Mouse (Mus musculus): ENCODE measurements at regions not wholly inside any gene's neighbourhood (a gene's known extent, or its start where the extent isn't known, plus 50 kb on each side); places are given as distances from the start of the nearest gene placed in this dataset.

DNA sequence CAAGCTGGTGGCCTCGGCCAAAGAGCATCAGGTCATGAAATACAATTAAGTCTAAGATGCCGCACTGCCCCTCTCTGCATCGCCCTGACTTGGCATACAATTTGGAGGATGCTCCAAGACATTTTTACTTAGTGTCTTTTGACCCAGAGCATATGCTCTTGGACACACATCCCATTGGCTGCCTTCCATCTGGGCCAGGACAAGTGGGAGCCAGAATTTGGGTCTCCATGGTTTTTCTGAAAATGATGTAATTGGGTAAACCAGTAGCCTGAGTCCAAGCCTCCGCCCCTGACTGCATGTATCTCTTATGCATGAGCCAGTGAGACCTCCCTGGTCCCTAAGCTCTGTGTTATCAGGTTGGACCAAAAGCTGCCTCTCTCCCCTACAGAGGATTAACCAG lies 117.1 kb upstream of the Rpl38 start:
- no peak for DNase-seq (ENCODE audit: low read depth, low spot score)

- no peak for DNase-seq (ENCODE audit: low read depth, low spot score)
Measured at GRCm38 (mm10) chr11:114548658-114549057, 119.7 kb upstream of the Rpl38 start.

DNA sequence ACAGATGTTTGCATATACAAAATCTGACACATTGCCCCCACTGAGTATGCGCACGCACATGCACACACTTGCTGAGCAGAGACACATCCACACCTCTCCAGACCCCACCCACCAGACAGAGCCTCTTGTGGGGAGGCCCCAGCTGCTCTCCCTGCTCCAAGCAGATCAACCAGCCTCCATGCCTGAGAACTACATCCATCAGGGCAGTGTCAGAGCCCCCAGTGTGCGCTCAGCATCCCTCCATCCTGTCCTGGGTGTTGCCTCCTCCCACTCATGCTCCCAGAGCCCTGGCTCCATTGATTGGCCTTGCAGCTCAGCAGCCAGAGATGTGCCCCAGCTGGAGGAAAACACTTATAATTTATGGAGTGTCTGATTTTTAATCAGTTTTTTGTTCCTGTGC lies 124.1 kb upstream of the Rpl38 start:
- no peak for DNase-seq (ENCODE audit: low read depth, low spot score)

DNA sequence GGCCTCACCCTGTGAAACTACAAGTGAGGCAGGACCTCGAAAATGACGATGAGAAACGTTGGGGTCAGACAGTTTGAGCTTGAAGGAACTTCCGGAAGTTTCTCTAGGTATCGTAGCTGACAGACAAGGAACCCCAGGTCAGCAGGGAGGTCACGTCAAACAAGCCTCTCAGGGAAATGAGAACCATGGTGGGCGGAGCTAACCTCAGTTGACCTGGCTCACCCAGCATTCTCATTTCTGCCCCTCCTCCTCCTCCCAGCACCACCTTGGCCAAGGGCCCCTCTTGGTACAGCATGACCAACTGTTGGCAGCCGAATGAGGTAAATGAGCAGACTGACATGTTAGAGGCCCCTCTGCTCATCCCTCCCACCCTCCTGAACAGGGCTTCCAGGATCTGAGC lies 126.2 kb upstream of the Rpl38 start:
- no peak for DNase-seq (ENCODE audit: low read depth, low spot score)

DNA sequence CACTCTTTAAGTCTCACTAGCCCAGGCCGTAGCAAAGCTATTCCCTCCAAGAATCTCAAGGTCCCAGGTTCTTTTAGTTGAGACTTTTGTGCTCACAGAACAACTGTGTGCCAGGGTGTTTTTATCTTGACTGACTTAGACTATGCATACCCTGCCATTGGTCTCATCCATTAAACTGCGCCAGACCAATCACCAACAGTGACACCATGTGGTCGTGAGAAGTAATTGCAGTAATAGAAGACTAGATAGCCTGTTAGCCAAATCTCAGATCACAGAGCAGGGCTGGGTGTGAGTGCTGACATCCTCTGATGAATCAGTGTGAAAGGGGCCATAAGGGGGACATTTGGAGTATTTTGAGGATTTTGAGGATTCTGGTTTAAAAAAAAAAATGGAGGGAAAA lies 127.8 kb upstream of the Rpl38 start:
- peak; percentile 37 for DNase-seq (ENCODE audit: low read depth, low spot score)

- no peak for DNase-seq (ENCODE audit: low read depth, low spot score)
Measured at GRCm38 (mm10) chr11:114536616-114537493, 131.5 kb upstream of the Rpl38 start.

- no peak for DNase-seq (ENCODE audit: low read depth, low spot score)
Measured at GRCm38 (mm10) chr11:114535900-114536299, 132.4 kb upstream of the Rpl38 start.

DNA sequence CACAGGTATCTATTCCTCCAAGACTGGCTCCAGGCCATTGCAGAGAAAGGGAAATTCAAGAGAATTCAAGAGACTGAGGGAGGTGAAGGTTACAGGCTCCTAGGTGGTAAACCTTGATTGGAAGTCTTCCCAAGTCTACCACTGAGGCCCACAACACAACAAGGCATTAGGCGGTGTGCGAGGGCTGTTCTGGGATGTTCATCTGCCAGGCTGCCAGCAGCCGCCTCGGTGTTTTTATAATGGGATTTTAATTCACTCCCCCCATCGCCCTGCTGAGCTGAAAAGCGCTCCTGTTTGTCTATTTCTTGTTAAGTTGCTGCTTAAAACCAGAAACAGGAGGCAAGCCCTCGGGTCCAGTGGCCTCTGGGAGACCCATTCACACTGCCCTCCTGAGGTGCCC lies 133.9 kb upstream of the Rpl38 start:
- no peak for DNase-seq (ENCODE audit: low read depth, low spot score)

- no peak for DNase-seq (ENCODE audit: low read depth, low spot score)
Measured at GRCm38 (mm10) chr11:114531241-114531765, 137.0 kb upstream of the Rpl38 start.

GRCm38 (mm10) chr11:114528937-114529772 lies 139.2 kb upstream of the Rpl38 start:
- DNase-seq (ENCODE audit: low read depth, low spot score) = no peak

DNA sequence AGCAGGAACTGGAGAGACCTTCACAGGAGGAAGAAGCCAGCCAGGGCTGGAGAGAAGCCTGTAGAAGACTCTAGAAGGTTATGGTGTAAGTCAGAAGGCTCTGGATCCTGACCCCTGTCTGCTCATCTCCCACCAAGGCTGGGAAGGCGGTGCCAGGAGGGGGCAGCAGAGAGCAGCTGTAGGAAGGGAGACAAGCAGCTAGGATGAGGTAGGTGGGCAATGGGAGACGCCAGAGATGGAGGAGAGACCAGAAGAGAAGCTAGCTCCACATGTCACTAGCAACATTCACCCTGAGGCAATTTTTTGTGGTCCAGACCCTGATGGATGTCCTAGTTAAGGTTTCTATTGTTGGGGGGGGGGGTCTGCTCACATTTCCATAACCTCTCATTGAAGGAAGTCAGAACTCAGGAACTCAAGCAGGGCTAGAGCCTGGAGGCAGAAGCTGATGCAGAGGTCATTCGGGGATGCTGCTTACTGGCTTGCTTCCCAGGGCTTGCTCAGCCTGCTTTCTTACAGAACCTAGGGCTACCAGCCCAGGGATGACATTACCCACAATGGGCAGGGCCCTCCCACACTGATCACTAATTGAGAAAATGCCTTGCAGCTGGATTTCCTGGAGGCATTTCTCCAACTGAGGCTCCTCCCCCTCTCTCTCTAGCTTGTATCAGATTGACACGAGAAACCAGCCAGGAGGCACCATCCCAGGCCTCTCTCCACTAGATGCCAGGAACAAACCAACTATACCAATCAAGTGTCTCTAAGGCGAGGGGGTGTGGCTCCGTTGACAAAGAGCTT lies 144.7 kb upstream of the Rpl38 start:
- DNase-seq (ENCODE audit: low read depth, low spot score) = peak; percentile 50

DNA sequence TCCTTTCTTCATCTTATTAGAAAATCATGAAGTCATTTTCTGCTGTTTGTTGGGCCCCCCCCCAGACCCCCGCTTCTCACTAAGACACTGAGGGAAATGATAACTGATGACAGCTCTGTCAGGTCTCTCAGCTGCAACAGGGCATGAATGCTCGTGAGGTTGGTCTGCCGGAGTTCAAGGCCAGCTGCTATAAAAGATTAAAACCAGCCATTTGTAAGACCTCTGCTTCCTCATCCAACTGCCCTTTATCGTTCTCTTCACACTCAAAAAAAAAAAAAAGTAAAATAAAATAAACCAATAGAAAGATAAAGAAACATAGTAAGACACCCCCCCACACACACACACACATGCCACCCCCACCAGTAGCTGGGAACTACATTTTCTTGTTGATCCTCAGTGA lies 153.0 kb upstream of the Rpl38 start:
- no peak for DNase-seq (ENCODE audit: low read depth, low spot score)

GRCm38 (mm10) chr11:114514126-114514525 lies 154.2 kb upstream of the Rpl38 start:
- DNase-seq (ENCODE audit: low read depth, low spot score) = no peak

GRCm38 (mm10) chr11:114513446-114513845 lies 154.9 kb upstream of the Rpl38 start:
- no peak for DNase-seq (ENCODE audit: low read depth, low spot score)

GRCm38 (mm10) chr11:114511994-114512393 lies 156.3 kb upstream of the Rpl38 start:
- DNase-seq (ENCODE audit: low read depth, low spot score) = no peak

- DNase-seq (ENCODE audit: low read depth, low spot score) = no peak
Measured at GRCm38 (mm10) chr11:114502562-114502961, 165.8 kb upstream of the Rpl38 start.

DNA sequence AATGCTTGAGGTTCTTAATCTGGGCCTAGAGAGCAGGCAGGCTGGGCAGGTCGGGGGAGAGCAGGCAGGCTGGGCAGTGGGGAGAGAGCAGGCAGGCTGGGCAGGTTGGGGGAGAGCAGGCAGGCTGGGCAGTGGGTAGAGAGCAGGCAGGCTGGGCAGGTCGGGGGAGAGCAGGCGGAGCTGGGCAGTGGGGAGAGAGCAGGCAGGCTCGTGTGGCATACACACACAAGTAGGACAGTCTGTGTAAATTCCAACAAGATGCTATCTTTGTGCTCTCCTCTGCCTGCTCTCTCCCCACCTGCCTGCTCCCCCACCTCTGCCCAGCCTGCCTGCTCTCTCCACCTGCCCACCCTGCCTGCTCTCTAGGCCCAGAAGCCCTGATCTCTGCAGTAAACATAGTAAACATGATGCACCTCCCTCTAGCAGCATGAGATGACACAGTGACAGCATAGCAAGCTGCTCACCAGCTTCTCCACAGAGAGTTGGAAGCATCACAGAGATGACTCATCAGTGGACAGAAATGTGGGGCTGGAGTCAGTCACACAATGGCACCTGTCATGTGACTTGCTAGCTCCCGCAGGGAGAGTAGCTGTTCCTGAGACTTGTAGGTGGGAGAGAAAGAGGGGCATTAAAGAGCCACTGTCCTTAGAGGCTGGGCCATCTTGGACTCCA lies 166.3 kb upstream of the Rpl38 start:
- DNase-seq (ENCODE audit: low read depth, low spot score) = no peak

DNA sequence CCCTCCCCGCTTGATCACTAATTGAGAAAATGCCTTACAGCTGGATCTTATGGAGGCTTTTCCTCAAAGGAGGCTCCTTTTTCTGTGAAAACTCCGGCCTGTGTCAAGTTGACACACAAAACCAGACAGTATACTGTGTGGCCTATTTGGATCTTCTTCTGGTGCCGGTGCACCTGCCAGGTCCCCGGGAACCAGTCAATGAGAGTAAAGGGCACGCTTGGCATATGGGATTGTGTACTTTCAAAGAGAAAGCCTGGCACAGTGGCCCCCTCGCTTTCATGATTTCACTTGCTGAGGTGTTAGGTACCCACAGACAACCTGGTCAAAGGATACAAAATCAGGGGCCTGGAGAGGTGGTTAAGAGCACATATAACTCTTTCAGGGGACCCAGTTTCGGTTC lies 167.9 kb upstream of the Rpl38 start:
- no peak for DNase-seq (ENCODE audit: low read depth, low spot score)

DNA sequence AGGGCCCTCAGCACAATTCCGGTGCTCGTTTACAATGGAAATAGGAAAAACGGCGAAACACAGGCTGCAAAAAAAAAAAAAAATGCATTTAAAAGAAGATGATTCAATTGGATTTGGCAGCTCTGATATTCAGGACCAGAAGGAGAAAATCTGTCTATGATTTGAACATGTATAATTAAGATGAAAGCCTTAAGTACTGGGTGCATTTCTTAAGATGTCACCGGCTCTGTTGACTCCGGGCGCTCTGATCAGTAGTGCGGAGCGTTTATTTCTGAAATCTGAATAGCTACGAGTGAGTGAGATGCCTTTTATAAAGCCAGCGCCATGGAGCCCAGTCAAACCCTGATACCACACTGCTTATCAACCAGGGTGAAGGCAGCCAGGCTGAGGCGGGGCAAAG lies 168.7 kb upstream of the Rpl38 start:
- no peak for DNase-seq (ENCODE audit: low read depth, low spot score)

DNA sequence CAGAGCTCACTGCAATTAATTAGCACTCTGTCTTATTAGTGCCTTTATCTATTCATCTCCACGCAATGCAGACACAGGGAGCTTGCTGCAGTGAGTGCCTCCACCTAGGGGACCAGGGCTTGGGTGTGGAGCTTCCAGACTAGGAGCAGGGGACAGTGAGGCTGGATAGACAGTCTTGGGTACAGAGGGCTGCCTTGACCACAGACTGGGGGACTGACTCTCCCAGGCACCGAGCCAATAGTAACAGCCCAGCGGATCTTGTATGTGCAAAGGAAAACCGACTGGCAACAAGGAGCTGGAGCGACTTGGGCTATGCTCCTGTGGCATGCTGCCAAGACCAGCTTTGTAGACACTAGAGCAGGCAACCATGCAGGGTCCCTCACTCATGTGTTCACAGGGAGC lies 172.8 kb upstream of the Rpl38 start:
- DNase-seq (ENCODE audit: low read depth, low spot score) = no peak

DNA sequence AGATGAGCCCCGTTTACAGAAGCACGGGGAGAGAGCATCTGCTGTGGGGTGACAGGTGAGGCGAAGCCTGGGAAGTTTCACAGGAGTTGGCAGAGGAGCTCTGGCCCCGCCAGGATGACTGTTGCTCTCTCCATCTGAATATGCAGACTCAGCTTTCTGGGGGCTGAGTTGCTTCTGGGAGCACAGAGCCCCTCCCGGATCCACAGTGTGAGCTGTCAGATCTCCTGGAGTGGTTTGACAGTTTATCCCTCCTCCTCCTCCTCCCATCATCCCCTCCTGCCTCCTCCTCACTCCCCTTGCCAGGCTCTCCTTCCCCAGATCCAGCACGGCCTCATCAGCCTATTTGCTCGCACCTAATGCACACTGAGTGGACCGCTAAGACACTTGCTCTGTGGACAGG lies 181.9 kb upstream of the Rpl38 start:
- DNase-seq (ENCODE audit: low read depth, low spot score) = no peak
